Mouse (Mus musculus): ENCODE results near the gene Abca1.

The Abca1 gene

DNA sequence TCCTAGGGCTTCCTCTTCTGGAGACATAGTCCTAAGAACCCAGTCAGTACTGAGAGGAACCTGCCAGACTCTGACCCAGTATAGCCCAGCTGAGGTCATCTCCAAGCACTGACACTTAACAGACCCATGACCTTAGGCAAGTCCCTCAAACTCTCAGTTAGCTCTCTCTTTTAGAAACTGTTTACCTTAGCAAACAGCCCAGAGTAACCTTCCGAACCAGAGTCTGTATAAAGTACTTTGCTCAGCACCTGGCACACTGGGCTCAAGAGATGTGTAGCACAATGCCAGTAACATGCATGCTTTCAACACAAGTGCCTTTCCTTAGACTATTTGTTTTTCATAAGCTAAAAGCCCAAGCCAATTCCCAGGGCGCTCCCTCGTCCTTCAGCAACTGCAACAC lies 79.4 kb downstream of the Abca1 start:
- DNase-seq: no peak

DNA sequence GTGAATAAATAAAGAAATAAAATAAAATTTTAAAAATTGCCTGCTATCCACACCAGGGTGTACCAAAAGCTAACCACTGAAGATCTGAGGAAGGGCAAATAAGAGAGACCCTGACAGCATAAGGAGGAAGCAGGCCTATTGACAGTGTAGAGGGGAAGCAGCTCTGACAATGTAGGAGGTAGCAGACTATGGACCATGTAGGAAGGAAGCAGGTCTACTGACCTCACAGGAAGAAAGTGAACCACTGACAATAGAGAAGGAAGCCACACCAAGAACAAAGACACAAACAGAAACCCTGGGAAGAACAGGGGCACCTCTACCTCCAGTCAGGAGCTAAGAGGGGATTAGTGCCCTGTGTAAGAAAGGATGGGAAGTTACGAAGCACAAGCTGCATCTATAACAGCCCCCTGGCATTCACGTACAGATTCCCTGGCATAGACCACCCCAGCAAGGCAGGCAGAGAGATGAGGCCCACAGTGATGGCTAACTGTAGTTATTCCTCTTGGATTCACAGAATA lies 80.8 kb downstream of the Abca1 start:
- DNase-seq: no peak

DNA sequence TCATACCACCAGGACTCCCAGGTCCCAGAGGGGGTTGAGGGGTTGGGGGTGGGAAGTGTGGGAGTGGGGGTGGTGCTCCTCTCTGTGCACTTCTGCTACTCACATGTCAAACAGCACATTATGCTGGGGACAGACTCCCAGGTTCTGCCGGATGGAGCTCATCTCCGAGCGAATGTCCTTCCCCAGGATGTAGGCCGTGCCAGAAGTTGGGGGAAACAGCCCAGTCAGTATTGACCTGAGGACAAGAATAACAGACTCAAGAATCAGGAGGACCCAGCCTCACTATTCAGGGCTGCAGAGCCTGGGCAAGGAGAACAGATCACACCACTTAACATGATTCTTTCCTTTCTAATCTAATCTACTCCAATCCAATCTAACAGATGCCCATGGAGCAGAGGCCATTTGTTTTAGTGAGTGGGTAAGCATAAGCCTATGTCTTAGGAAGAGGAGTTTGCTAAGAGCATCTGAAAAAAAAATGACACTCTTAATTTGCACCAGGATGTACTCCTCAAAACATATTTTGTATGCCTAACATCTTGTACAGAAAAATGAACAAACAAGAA lies 82.8 kb downstream of the Abca1 start:
- no peak for DNase-seq

DNA sequence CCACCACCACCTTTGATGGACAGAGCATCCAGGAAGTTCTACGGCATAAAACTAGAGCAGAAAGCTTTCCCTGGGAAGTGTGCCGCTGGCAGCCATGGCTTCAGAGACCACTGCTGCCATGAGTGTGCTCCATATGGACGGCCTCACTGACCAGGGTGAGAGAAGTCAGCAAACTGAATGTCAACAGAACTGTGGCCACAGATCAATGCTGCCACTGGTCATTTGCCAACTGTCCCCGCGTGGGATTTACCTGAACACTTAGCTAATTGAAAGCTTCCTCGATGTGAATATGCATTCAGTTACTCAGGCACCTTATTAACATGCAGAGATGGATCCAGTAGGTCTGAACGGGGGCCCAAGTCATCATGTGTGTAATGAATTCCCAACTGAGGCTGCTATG lies 86.7 kb downstream of the Abca1 start:
- DNase-seq: no peak

DNA sequence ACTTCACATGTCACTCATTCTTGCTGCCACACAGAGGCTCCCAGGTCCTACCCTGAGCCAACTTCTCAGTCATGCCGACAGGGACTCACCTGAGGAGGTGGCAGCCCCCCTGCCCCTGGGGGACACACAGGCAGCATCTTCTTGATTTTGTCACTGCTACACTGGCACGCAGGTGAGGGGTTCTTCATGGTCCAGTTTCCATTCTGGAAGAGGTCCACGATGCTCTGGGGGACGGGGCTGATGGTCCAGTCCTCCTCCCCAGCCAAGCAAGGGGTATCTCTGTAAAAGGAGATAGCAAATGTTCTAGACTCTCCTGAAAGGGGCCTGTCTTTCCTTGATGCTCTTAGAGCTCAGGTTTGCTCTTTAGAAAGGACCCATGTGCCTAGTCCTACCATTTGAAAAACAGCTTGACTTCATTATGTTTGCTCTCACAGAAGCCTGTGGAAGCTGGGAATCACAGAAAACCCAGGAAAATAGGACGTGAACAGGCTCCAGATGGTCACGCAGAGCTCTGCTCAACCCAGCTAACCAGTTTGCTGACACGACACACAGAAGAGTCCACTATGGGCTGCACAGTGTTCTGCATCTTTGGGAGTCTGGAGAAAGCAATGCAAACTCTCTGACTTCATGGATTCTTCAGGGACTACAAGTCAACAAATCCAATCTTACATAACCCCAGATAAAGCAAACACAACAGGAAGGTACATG lies 97.2 kb downstream of the Abca1 start:
- peak; percentile 29 for DNase-seq

DNA sequence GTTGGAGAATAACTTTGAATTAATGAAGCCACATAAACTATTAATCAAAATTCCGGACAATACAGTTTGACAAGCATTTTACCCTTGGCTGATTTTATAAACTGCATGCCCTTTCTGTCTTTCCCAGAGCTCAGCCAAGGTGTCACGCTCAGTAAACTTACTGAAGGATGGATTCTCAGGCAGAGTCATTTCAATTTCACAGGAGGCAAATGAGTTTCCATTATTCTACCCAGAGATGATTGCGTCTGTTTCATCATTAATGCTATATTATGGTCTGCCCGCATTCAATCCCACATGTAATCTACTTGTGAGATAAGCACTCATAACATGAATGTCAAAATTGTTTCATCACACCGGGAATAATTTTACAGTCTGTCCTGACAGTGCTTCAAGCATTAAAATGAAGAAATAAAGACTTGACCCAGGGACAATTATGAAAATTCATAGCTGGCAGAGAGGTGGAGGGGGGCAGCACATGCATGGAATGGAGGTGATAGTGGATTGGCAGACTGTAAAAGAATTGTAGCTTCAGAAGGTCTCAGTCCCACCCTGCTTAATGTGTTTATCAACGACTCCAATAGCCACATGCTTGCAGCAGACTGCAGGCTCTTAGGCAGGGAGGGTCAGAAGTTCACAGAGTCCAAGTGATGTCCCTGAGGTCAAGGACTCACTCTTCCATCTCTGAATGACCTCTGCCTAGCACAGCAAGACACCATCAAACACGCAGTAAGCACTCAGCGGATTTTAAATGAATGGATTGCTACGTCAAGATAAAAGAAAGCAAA lies 113.3 kb downstream of the Abca1 start:
- DNase-seq: no peak

DNA sequence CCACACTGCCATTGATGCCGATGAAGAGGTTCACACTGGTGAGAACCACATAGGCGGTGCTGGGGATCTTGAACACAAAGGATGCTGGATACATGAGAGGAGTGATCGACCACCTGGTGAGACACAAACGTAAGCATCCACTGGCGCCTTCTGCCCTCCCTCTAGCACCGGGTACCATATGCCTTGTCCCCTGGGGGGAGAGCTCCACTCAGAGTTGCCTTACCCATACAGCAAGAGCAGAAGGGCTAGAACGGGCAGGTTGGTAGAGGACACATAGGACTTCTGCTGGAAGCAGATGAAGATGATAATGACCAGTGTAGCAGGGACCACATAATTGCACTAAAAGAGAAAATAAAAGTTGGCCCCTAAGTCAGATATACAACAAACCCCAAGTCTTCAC lies 113.9 kb downstream of the Abca1 start:
- no peak for DNase-seq

DNA sequence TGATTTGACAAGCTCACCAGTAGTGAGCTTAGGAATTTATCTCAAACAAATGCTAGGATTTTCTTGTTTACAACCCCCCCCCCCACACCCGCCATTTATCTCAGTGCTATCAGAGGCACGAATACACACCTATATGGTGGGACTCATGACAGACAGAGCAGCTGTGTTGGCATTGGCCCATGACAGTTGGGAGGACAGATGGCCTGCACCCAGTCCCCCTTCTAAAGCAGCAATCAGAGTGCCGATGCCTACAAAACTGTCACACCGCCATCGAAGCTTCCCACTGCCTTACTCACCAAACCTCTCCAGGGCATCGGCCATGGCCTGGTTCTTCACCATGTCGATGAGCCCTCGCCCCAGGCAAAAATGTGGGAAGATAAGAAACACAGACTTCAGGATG lies 115.9 kb downstream of the Abca1 start:
- DNase-seq: no peak

DNA sequence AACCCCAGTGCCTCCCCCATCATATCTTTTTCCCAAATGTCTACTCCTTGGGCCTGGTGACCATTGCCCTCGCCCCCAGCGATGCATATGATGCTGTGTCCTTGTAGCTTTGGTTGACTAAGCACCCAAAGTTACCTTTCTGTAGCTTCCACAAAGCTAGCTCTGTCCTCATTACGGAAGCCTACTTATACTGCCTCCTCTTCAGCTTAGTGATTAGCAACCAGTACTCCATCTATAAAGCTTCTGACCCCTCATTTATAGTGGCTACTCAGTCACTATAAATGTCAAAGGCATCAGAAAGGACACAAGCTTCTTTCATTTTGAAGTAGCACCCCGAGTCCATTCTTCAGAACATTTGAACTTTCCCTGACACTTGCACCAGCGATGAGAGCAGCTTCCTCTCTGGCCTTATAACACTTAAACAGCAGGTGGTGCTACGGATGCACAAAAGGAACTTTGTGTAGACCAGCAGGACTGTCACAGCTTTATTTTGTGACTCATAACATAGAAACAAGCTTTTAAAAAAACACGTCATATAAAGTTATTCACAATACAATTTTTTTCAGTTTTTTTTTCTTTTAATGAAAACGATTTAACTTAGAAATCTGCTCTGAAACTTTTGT lies 129.3 kb downstream of the Abca1 start:
- no peak for DNase-seq

DNA sequence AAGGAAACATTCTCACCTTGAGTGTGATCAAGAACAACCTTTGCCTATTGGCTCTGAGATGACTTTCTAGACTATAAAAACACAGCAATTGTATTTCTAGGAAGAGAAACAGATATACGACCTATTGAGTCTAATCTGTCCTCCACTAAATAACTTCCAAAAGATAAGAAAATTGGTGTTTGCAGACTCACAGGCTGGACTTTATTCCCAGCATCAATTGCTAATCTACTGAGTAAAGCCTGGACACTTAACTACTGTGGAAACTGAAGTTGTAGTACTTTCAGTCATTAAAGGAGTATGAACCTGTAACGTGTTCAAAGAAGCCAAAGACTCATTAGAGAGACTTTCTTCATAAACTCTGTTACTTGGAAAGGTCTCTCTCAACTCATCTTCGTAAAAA lies 131.9 kb downstream of the Abca1 start:
- DNase-seq: no peak

DNA sequence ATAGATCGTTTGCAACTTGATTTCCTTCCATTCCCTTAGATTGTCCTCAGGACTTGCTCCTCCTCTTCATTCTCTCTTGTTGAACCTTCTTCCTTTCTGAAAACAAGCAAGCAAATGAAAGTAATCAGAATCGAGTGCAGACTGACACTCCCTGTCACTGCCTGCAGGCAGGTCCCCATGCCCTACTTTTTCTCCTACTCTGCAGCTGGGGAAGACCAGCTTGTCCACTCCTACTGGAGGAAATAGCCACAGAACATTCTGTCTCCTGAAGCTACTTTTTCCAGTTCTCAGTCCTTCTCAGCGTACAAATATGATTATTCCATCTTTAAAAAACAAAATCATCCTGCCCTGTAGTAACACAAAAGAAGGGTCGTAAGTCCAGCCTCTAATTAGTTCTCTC lies 135.3 kb downstream of the Abca1 start:
- DNase-seq: no peak

DNA sequence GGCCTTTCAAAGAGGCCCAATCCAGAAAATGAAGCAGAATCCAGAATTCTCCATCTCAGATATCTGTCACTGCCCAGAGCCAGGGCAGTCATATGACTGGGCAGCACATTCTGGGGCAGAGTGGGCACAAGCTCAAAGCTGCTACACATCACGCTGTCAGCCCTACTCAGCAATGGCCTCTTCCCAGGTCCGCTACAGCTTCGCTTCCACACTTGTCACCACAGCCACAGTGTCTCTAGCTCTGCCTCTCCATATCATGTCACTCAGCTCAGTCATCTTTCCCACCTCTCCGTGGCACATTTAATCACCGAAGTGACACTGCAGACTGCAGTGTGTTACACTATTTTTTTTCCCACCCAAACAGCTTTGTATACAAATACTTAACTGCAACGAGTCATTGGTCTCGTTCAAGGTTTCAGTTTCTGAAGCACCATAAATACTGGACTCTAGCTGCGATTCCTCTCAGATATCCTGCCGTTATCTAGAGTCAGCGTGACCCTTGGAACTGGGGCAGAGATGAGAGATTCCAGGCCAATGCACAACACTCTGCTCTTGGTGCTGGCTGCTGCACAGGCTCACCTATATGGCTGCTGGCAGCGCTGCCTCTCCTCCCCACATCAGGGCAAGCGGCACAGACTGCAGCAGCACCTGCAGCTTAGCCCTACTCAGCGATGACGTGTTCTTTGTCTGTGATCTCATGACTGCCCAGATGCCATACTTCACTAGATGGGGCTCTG lies 136.3 kb downstream of the Abca1 start:
- DNase-seq: no peak

DNA sequence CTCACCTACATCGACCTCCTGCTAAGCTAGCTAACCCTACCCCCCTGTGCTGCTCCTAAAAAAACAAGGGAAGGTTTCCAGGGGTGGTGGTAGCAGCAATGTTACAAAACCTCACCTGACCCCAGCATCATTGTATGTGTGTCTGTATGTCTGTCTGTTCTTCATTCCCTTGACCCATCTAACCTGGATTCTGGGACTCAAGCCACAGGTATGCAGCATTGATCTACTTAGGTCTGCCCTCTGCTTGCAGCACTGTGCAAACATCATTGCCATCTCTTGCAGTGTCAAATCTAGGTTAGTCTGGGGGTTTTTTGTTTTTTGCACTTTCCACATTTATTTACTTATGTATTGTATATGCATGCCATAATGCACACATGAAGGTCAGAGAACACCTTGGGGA lies 141.3 kb downstream of the Abca1 start:
- DNase-seq: no peak

DNA sequence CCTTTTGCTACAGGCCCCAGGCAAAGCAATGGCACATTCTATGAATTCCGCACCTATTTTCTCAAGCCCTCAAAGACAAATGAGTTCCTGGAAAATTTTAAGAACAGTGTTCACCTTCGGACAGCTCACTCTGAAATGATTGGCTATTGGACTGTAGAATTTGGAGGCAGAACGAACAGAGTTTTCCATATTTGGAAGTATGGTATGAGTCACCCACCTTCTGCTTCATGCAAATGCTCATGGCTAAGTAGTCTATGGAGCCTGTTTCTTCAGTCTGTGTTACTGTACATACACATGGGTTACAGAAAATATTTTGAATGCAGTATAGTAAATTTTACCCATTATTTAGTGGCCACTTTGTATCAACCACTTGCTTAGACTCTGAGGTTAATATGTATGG lies 144.7 kb downstream of the Abca1 start:
- DNase-seq: no peak

DNA sequence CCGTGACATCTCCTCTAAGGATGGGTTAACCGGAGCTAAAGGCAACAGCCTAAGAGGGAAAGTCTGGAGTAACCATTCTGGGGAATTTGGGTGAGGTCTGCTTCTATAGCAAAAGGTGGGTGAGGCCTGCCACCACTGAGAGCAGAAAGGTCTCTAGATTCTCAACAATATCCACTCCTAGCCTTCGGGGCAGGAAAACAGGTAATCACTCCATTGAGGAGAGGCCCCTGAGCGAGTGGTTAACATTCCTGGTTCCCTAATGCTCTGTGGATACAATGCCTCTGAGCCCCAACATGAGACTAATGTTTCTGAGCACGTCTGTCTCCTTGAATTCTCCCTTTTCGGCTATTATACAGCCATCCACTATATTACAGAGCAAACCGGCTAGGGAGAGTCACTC lies 145.3 kb downstream of the Abca1 start:
- DNase-seq: no peak

DNA sequence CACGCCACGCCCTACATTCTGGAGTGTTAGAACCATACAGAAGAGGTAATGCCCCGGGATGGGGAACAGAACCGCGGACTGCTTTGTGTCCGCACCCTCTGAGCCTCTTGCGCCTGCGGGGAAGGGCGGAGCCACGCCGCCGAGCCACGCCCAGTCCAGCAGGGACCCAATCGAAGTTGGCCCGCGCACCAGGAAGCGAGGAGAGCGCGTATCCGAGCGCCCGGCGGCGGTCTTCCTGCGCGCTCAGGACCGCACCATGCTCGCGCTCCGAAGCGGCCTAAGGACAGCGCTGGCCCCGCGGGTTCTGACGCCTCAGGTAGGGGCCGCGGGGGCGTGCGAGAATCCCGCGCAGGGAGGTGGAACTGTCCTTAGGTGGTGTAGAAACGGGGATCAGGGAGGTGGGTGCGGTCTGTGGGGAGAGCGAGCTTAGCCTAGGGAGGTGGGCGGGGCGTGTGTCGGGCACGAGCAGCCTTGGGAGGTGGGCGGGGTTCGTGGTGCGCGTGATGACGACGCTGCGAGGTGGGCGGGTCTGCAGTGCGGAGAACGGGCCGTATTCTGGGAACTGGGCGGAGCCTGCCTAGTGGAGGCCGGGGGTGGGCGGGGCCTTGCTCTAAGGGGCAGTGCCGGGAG lies 147.8 kb downstream of the Abca1 start, which contains the start of gene Nipsnap3b:
Nipsnap3b (plus strand) TSS at position 149 of the 630 bp plus-strand sequence.
- peak; percentile 93 for DNase-seq

DNA sequence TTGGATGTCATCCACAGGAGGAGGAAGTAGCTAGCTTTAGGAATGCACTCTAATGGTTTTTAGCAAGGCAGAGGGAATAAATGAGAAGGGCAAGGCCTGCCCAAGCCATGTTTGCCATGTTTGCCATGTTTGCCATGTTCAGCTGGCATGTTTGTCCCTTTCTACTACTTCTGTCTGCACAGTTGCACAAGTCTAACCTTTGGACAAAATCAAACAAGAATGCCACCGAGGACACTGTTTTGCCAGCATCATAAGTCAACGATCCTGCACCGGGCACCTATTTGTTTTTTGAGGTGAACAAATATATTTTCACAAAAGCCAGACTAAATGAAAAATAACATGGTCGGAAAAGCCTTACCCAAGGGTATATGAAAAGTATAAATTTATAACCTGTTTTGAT lies 149.8 kb downstream of the Abca1 start:
- no peak for DNase-seq

DNA sequence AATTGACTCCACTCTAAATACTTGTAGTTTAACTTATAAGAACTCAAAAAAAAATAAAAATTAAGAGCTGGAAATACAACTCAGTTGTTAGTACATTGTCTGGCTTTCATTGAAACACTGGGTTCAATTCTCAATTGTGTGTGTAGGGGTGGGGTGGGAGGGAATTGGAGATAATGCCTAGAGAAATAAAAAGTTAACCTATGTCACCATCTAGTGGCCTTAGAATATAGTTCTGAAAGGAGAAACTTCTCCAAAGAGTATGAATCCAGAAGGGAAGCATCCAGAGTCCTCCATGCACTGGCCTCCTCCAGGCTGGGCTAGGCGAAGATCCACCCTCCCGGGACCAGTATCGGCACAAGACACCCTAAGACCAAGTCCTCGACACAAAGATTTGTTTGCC lies 150.5 kb downstream of the Abca1 start:
- DNase-seq: no peak

DNA sequence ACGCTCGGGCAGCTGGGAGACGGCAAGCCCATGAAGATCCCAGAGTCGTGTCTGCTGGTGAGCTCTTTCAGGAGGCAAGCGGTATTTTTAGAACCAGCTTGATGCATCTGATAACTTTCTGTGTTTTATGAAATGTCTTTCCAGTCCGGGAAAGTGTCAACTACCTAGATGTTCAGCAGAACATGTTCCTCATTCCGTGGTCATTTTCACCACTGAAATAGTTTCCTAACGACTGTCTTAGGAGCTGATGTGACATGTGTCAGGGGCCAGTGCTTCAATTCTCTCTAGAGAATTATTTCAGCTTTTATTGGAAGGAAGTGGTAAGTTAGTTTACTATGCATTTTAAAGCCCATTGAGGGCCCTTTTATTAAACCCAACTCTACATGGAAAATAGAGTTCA lies 159.5 kb downstream of the Abca1 start:
- no peak for DNase-seq

DNA sequence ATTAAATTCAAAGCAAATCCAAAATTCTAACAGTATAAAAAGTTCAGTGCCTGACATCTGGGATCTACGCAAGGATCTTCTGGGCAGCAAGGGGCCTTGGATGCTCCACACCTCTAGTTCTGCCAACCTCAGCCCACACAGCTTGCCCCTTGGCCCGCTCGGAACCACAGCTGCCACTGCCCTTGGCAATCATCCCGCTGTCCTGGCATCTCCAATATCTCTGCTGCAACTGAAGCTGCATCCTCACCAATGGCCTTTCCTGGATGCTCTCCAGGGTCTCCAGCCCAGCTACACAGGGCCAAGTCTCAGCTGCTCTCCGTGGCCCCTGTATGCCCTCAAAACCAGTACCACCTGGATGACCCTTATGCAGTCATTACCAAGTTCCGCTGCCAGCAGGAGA lies 160.2 kb downstream of the Abca1 start:
- no peak for DNase-seq

DNA sequence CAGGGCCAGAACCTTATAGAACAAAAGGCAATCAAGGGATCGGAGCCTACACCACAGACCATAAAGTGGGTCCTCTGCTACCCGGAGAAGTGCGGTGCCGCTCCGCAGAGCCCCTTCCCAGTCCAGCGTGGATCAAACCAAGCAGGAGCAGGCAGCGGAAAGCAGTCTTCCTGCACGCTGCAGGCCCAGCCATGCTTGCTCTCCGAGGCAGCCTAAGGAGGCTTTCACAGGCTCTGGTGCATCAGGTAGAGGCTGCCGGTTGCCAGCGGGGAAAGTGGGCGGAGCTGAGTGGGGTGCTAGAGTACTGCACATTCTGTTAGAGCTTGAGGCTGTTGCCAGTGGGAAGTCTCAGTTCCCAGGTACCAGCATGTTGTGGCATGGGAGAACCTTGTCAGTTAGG lies 170.4 kb downstream of the Abca1 start, which contains the start of gene Nipsnap3a:
Nipsnap3a (plus strand) TSS at position 25 of the 400 bp plus-strand sequence.
- DNase-seq: no peak

DNA sequence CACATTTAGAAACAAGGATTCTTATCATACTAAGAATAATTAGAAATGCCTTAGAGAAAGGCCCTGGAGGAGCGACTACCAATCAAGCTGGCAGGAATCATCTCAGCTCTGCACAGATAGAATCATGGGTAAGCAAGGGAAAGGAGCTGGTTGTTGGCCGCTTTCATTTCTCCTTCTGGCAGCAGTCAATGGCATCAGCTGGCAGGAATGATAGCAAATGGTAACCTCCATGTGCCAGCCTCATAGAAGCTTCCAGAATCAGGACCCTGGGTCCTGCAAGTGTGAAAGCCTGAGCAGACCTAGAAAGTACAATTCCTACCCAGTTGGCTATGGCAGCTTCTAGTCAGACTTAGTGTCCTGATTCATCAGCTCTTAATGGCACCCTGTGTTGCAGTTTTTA lies 173.4 kb downstream of the Abca1 start:
- DNase-seq: no peak
